Mouse (Mus musculus) CD4-positive, CD25-positive, alpha-beta regulatory T cell, adult 9 weeks (primary cell): ENCODE measurements around the gene Tex12. TPM values are rescaled to one million over a fixed set of nuclear protein-coding genes. Genes with fewer than 3 reads are reported as not detected.

Experiments used
- polyA plus RNA-seq: library from polyadenylated mRNA; unstranded; fragments of 100-300 nt; shearing (Covaris generic); gene quantifications from one replicate; pipeline ENCODE4 v1.2.1, GENCODE M21; 2017

Gene Tex12
- polyA plus RNA-seq, result not detected

GRCm38 (mm10) chr9:50561145-50561917 lies at the start of gene Tex12:
Tex12 (minus strand) TSS chr9:50561325.

GRCm38 (mm10) chr9:50603189-50603997 lies 42.3 kb upstream of the Tex12 start, which contains the start of the genes Sdhd and Timm8b:
Sdhd (minus strand) TSS chr9:50603812.
Timm8b (plus strand) TSS chr9:50603910.

GRCm38 (mm10) chr9:50555094-50555446 lies 6.1 kb downstream of the Tex12 start, which contains the start of gene Bco2:
Bco2 (minus strand) TSS chr9:50555181.

GRCm38 (mm10) chr9:50554241-50555093 lies 6.7 kb downstream of the Tex12 start, which contains the start of gene Il18:
Il18 (plus strand) TSS chr9:50554827.

GRCm38 (mm10) chr9:50528293-50528892 lies 32.7 kb downstream of the Tex12 start, which contains the start of gene Pts:
Pts (minus strand) TSS chr9:50528724.

Other genes with a start within 250 kb of the Tex12 start
- gene Rpl10-ps3, start 216.4 kb downstream of the Tex12 start, polyA plus RNA-seq, result 867 TPM
- not detected for gene Plet1, start 66.8 kb downstream of the Tex12 start, polyA plus RNA-seq
- 142 TPM for gene Pts, start 32.6 kb downstream of the Tex12 start, polyA plus RNA-seq
- 4.3 TPM for gene Il18, start 6.5 kb downstream of the Tex12 start, polyA plus RNA-seq
- gene Bco2, start 6.1 kb downstream of the Tex12 start, polyA plus RNA-seq, result 0.60 TPM
- gene Sdhd, start 42.5 kb upstream of the Tex12 start, polyA plus RNA-seq, result 193 TPM
- gene Timm8b, start 42.6 kb upstream of the Tex12 start, polyA plus RNA-seq, result 125 TPM
- gene Pih1d2, start 56.0 kb upstream of the Tex12 start, polyA plus RNA-seq, result 0.76 TPM
- gene Nkapd1, start 56.1 kb upstream of the Tex12 start, polyA plus RNA-seq, result 19.7 TPM
- 26.1 TPM for gene Dlat, start 98.5 kb upstream of the Tex12 start, polyA plus RNA-seq
- gene Dixdc1, start 178.2 kb upstream of the Tex12 start, polyA plus RNA-seq, result 0.14 TPM
- gene 2310030G06Rik, start 185.2 kb upstream of the Tex12 start, polyA plus RNA-seq, result not detected
- 0.82 TPM for gene Cryab, start 190.0 kb upstream of the Tex12 start, polyA plus RNA-seq
- gene Hspb2, start 191.0 kb upstream of the Tex12 start, polyA plus RNA-seq, result not detected
- gene Fdxacb1, start 206.9 kb upstream of the Tex12 start, polyA plus RNA-seq, result 10.2 TPM
- gene Alg9, start 213.7 kb upstream of the Tex12 start, polyA plus RNA-seq, result 7.7 TPM
- gene 1110032A03Rik, start 214.2 kb upstream of the Tex12 start, polyA plus RNA-seq, result 18.6 TPM